Comparison of ENCODE assay signal across 28 mouse cellular contexts in genomic region chr4:48909161-48909560, GRCm38 (mm10).
"Had no signal": no experiment of that assay in that cellular context is flagged by ENCODE, and none has a peak within 500 bp of the region (broad histone marks: within the 10 kb centered on the region; RNA-seq: fewer than 3 reads in every experiment).

No protein-coding gene starts in this region.

- DNase-seq: gastrocnemius, postnatal 14 days; gastrocnemius, postnatal 36 days; heart, adult 11 months; heart, adult 2 months; heart, postnatal 14 days; heart, postnatal 36 days; kidney, adult 11 months; kidney, adult 2 months; kidney, adult 9 months; kidney, postnatal 14 days; kidney, postnatal 36 days; layer of hippocampus, adult 9-11 months; layer of hippocampus, postnatal 36 days; left cerebral cortex, postnatal 4 days; liver, embryonic 13.5 days; lung, adult 18-20 months had no signal

- ATAC-seq: hindbrain, postnatal 0 days; intestine, embryonic 16.5 days had no signal

- H3K36me3 ChIP-seq: heart, embryonic 13.5 days; heart, embryonic 15.5 days; hindbrain, embryonic 13.5 days; hindbrain, embryonic 15.5 days; kidney, embryonic 15.5 days; limb, embryonic 13.5 days; limb, embryonic 15.5 days; liver, embryonic 13.5 days; liver, embryonic 15.5 days had no signal

- H3K4me3 ChIP-seq: heart, adult 2 months; heart, embryonic 13.5 days; heart, embryonic 15.5 days; hindbrain, embryonic 13.5 days; hindbrain, embryonic 15.5 days; kidney, embryonic 15.5 days; limb, embryonic 13.5 days; limb, embryonic 15.5 days; liver, embryonic 13.5 days; liver, embryonic 15.5 days had no signal

- H3K27ac ChIP-seq: heart, adult 2 months; heart, embryonic 13.5 days; heart, embryonic 15.5 days; hindbrain, embryonic 13.5 days; hindbrain, embryonic 15.5 days; hindbrain, postnatal 0 days; kidney, embryonic 15.5 days; kidney, postnatal 0 days; limb, embryonic 13.5 days; limb, embryonic 15.5 days; liver, embryonic 13.5 days; liver, embryonic 15.5 days had no signal

- H3K9ac ChIP-seq: heart, embryonic 13.5 days; heart, embryonic 15.5 days; hindbrain, embryonic 13.5 days; hindbrain, embryonic 15.5 days; kidney, embryonic 15.5 days; limb, embryonic 13.5 days; limb, embryonic 15.5 days; liver, embryonic 13.5 days; liver, embryonic 15.5 days had no signal

- H3K4me2 ChIP-seq: heart, embryonic 11.5 days; heart, embryonic 13.5 days; heart, embryonic 15.5 days; hindbrain, embryonic 13.5 days; hindbrain, embryonic 15.5 days; kidney, embryonic 15.5 days; limb, embryonic 13.5 days; limb, embryonic 15.5 days; liver, embryonic 13.5 days; liver, embryonic 15.5 days had no signal

- H3K9me3 ChIP-seq: heart, embryonic 13.5 days; heart, embryonic 15.5 days; hindbrain, embryonic 13.5 days; hindbrain, embryonic 15.5 days; kidney, embryonic 15.5 days; limb, embryonic 13.5 days; limb, embryonic 15.5 days; liver, embryonic 13.5 days; liver, embryonic 15.5 days had no signal

- H3K4me1 ChIP-seq: heart, embryonic 13.5 days; heart, embryonic 15.5 days; hindbrain, embryonic 13.5 days; kidney, embryonic 15.5 days; limb, embryonic 15.5 days; liver, embryonic 13.5 days; liver, embryonic 15.5 days had no signal

- H3K27me3 ChIP-seq: heart, embryonic 13.5 days; heart, embryonic 15.5 days; hindbrain, embryonic 13.5 days; hindbrain, embryonic 15.5 days; kidney, embryonic 15.5 days; limb, embryonic 15.5 days; liver, embryonic 13.5 days; liver, embryonic 15.5 days had no signal
